Mouse (Mus musculus) lung, embryonic 16.5 days (tissue): ENCODE results near the gene Rab29. TPM values are rescaled to one million over a fixed set of nuclear protein-coding genes. Genes with fewer than 3 reads are reported as not detected.

Source experiments
- ATAC-seq: fragments of 200-750 bp; cut with Nextera tagmentation; 2 replicates; pipeline ENCODE4 v1.8.0; 2017; ENCODE audit warnings: low read depth, mild to moderate bottlenecking, moderate library complexity
- H3K27ac ChIP-seq: fragments of 300-500 bp; sonication (generic); 2 replicates; pipeline ENCODE4 v1.5.1; 2014; ENCODE audit warnings: mild to moderate bottlenecking, control low read depth, low read length
- H3K27me3 ChIP-seq: fragments of 300-500 bp; sonication (generic); 2 replicates; pipeline ENCODE4 v1.6.1; 2014; ENCODE audit warnings: low read depth, low read length, mixed read lengths; ENCODE audit not compliant: control insufficient read depth, insufficient read depth
- H3K36me3 ChIP-seq: fragments of 300-500 bp; sonication (generic); 2 replicates; pipeline ENCODE4 v1.6.1; 2014; ENCODE audit warnings: low read length; ENCODE audit not compliant: control insufficient read depth, insufficient read depth
- H3K4me1 ChIP-seq: fragments of 300-500 bp; sonication (generic); replicated peaks from 2 replicates; pipeline ENCODE4 v1.6.1; 2014; ENCODE audit warnings: low read length, mixed read lengths; ENCODE audit not compliant: control insufficient read depth, insufficient read depth
- H3K4me2 ChIP-seq: fragments of 300-500 bp; sonication (generic); 2 replicates; pipeline ENCODE4 v1.6.1; 2014; ENCODE audit warnings: low read depth, low read length, control low read depth
- H3K4me3 ChIP-seq: fragments of 300-500 bp; sonication (generic); 2 replicates; pipeline ENCODE4 v1.5.1; 2014; ENCODE audit warnings: mild to moderate bottlenecking, low read length, control low read depth
- H3K9ac ChIP-seq: fragments of 300-500 bp; sonication (generic); 2 replicates; pipeline ENCODE4 v1.6.1; 2014; ENCODE audit warnings: low read length, control low read depth
- H3K9me3 ChIP-seq: fragments of 300-500 bp; sonication (generic); 2 replicates; pipeline ENCODE4 v1.6.1; 2016; ENCODE audit warnings: low read length; ENCODE audit not compliant: control insufficient read depth
- WGBS: fragments of 180-500 bp; shearing (Covaris S2); extraction: QIAGEN DNeasy Blood & Tissue Kit; methylation state at CpG from one replicate; pipeline ENCODE4 v1.1.7; 2014; 5-methylcytosine and 5-hydroxymethylcytosine counted together
- polyA plus RNA-seq: library from polyadenylated mRNA; unstranded; fragments of >200 nt; fragmentation: Nextera tagmentation; extraction: Ambion mirVana; gene quantifications from 2 replicates; pipeline ENCODE4 v1.2.1, GENCODE M21; 2015

Rab29 gene
- polyA plus RNA-seq, 1 experiment from 2014 or later: 24.0 TPM

DNA sequence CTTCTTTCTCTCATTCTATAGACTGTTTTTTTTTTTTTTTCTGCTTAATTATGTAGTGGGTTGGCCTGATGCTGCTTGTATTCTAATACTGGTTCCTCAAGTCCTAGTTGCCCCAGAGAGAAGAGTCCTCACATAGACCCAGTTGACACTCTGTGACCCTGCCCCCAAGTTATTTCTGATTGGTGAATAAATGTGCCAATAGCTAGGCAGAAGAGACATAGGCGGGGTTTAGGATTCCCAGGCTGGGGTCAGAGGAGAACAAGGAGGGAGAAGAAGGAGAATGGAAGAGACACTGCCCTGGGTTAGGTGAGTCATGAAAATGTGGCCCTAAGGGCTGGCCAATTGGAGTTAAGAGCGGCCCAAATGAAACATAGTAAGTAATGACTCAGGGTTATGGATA, 12.8 kb downstream of the Rab29 start:
- H3K4me2 ChIP-seq: no peak overlapping the region
- 66% methylated on average over 2 of the region's 2 CpGs for WGBS
- H3K9me3 ChIP-seq: no peaks in the 10 kb centered on the region
- no peak overlapping the region for H3K4me3 ChIP-seq
- no peak overlapping the region for H3K27ac ChIP-seq
- H3K36me3 ChIP-seq: no peaks in the 10 kb centered on the region
- H3K9ac ChIP-seq: no peak overlapping the region
- no peak for ATAC-seq
- H3K27me3 ChIP-seq: no peaks in the 10 kb centered on the region
- no peaks in the 10 kb centered on the region for H3K4me1 ChIP-seq

DNA sequence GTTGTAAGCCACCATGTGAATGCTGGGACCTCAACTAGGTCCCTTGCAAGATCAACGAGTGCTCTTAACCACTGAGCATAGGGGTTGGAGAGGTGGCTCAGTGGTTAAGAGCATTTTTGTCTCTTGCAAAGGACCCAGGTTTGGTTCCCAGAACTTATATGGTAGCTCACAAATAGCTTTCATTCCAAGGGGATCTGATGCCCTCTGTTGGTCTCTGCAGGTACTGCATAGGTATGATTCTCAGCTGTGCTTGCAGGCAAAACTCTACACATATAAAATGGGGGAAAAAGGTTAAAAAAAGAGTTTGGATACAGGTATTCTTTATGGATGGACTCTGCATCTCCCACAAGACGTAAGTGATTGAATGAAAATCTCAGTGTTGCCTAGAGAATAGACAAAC, 15.8 kb downstream of the Rab29 start:
- Histone ChIP-seq H3K4me2 (no peak overlapping the region), H3K36me3 (no peaks in the 10 kb centered on the region), H3K27ac (no peak overlapping the region), H3K27me3 (no peaks in the 10 kb centered on the region), H3K9ac (no peak overlapping the region), H3K4me3 (no peak overlapping the region), H3K9me3 (no peaks in the 10 kb centered on the region), H3K4me1 (no peaks in the 10 kb centered on the region)
- WGBS: 43% methylated on average over 2 of the region's 2 CpGs
- ATAC-seq: no peak

DNA sequence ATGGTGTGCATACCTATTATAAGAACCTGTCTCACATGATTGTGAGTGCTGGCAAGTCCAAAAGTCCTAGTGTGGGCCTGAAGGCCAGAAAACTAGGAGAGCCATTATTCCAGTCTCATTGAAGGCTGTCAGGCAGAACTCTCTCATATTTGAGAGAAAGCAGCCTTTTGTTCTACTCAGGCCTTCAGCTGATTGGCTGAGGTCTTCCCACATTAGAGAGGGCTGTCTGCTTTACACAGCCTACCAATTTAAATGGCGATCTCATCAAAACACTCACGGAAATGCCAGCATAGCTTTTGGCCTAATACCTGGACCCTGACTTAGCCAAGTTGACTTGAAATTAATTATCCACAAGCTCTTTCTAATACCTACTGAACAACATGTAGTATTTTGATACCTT, 19.1 kb downstream of the Rab29 start:
- WGBS: 70% methylated on average over 2 of the region's 2 CpGs
- Histone ChIP-seq H3K27me3 (no peaks in the 10 kb centered on the region), H3K9ac (no peak overlapping the region), H3K4me3 (no peak overlapping the region), H3K4me2 (no peak overlapping the region), H3K9me3 (no peaks in the 10 kb centered on the region), H3K27ac (no peak overlapping the region), H3K4me1 (no peaks in the 10 kb centered on the region), H3K36me3 (no peaks in the 10 kb centered on the region)
- no peak for ATAC-seq

DNA sequence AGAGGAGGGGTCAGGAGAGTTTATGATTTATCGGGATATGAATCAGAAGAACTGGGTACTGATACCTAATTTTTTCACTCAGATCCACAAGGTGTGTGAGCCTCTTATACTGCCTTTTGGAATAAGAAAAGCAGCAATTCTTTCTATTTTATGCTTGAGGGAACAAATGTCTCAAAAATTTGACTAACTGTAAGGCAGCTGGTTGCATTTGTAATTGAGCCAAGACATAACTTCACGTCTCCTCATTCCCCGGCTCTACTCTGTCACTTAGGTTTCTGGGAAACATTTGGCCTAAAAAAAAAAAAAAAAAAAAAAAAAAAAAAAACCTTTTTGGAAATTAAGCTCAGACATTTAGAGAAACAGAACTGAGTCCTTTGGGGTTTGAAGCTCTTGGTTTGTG, 19.6 kb downstream of the Rab29 start:
- 64% methylated on average over 3 of the region's 3 CpGs for WGBS
- Histone ChIP-seq H3K27me3 (no peaks in the 10 kb centered on the region), H3K9ac (no peak overlapping the region), H3K4me1 (no peaks in the 10 kb centered on the region), H3K4me2 (no peak overlapping the region), H3K27ac (no peak overlapping the region), H3K9me3 (no peaks in the 10 kb centered on the region), H3K36me3 (no peaks in the 10 kb centered on the region), H3K4me3 (no peak overlapping the region)
- no peak for ATAC-seq

DNA sequence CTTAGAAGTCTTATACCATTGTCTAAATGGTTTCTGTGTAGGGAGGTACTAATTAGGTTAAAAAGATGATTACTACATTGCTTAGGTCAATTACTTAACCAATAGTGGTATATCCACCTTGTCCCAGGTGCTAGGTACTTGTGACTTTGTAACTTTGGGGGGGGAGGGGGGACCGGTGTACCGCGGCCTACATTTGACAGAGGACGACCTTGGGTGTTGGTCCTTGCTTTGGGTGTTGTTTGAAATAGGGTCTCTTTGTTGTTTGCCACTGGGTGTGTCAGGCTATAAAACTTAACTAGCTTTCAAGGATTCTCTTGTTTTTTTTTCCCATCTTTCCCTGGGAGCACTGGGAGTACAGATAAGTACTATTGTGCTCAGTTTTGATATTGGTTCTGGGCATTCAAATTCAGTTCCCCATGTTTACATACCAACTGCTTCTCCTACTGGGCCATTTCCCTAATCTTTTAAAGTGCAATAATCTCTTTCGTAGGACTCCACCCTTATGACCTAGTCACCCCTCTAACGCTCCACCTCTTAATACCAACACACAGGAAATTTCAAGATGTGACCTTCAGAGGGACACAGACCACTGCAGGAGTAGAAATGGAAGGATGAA, 23.1 kb downstream of the Rab29 start:
- H3K36me3 ChIP-seq: no peaks in the 10 kb centered on the region
- H3K4me3 ChIP-seq: no peak overlapping the region
- no peak overlapping the region for H3K9ac ChIP-seq
- no peak overlapping the region for H3K27ac ChIP-seq
- ATAC-seq: no peak
- no peaks in the 10 kb centered on the region for H3K4me1 ChIP-seq
- 71% methylated on average over 6 of the region's 6 CpGs for WGBS
- no peak overlapping the region for H3K4me2 ChIP-seq
- no peaks in the 10 kb centered on the region for H3K27me3 ChIP-seq
- no peaks in the 10 kb centered on the region for H3K9me3 ChIP-seq

DNA sequence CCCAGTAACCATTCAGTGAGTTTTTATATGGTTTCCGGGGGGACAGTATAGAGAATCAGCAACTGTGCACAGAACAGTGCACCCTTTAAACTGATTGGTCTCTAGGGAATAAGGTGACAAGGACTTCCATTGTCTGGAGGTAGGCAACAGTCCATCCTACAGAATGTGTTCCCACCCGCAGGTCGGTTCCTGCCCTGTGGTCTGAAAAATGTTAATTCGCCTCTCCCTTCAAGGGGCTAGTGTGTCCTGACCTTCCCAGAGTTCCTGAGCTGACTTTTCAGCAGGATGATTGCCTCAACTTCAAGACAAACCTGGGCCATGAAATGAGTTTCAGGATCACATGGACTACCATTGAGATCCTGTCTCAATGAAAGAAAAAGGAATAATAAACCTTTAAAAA, 24.4 kb downstream of the Rab29 start:
- ATAC-seq: no peak
- 73% methylated on average over 4 of the region's 4 CpGs for WGBS
- H3K36me3 ChIP-seq: no peaks in the 10 kb centered on the region
- no peaks in the 10 kb centered on the region for H3K9me3 ChIP-seq
- H3K4me1 ChIP-seq: no peaks in the 10 kb centered on the region
- H3K27ac ChIP-seq: no peak overlapping the region
- H3K27me3 ChIP-seq: no peaks in the 10 kb centered on the region
- H3K4me2 ChIP-seq: no peak overlapping the region
- H3K9ac ChIP-seq: no peak overlapping the region
- H3K4me3 ChIP-seq: no peak overlapping the region

DNA sequence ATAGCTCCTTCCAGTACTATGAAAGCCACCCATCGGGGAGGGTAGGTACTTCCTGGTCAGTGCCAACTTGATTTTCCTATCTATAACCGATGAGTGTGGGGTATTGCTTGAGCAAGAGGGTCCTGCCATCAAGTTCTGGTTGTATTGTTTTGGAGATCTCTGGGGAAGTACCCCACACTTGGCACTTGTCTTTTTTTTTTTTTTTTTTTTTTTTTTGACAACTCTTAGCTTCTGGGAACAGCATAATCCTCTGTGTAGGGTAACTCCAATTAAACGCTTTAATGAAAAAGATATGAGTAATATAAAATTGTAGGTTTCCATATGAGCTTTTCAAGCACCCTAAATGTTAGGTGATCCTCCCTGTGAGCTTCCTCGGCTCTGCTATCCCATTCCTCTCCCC, 35.7 kb downstream of the Rab29 start:
- WGBS: 86% methylated on average over 4 of the region's 4 CpGs
- H3K36me3 ChIP-seq: no peaks in the 10 kb centered on the region
- H3K4me2 ChIP-seq: no peak overlapping the region
- no peaks in the 10 kb centered on the region; the same call in 1 of the 2 replicates for H3K27me3 ChIP-seq
- H3K9ac ChIP-seq: no peak overlapping the region
- no peaks in the 10 kb centered on the region for H3K9me3 ChIP-seq
- ATAC-seq: no peak
- H3K4me3 ChIP-seq: no peak overlapping the region
- no peaks in the 10 kb centered on the region for H3K4me1 ChIP-seq
- no peak overlapping the region for H3K27ac ChIP-seq

DNA sequence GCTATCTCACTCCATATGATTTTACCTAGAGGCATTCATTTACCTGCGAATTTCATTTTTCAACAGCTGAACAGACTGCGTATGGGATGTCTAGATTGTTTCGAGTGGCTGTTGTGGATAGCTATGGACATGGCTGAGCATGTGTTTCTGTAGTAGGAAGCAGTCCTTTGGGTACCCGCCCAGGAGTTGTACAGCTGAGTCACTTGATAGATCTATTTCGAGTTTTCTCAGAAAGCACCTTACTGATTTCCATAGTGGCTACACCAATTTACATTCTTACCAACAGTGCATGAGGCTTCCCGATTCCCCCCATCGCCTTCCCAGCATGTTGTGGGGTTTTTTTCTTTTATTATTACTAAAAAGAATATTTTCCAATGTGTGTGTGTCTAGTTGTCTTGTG, 36.2 kb downstream of the Rab29 start:
- Histone ChIP-seq H3K4me3 (no peak overlapping the region), H3K36me3 (no peaks in the 10 kb centered on the region), H3K4me1 (no peaks in the 10 kb centered on the region), H3K27me3 (peaks cover 3% of the 10 kb centered on the region; the same call in 1 of the 2 replicates), H3K9me3 (no peaks in the 10 kb centered on the region), H3K9ac (no peak overlapping the region), H3K4me2 (no peak overlapping the region), H3K27ac (no peak overlapping the region)
- no peak for ATAC-seq
- whole genome bisulfite sequencing: 89% methylated on average over 7 of the region's 7 CpGs

DNA sequence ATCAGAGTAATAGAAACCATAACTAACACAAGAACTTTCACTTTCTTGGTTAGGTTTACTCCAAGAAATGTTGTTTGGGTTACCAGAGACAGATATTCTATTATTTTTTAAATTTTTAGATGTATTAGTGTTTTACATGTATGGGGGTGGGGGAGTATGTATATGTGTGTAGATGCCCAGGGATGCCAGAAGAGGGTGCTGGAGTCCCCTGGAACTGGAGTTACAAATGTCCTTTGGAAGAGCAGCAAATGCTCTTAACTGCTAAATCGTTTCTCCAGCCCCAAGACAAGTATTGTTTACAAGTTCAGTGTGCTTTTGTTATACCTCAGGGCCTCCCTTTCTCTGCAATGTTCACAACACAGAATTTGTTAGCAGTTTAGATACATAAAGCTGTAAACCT, 38.5 kb downstream of the Rab29 start:
- Histone ChIP-seq H3K27me3 (peaks cover 3% of the 10 kb centered on the region; the same call in 1 of the 2 replicates), H3K4me2 (no peak overlapping the region), H3K36me3 (no peaks in the 10 kb centered on the region), H3K4me3 (no peak overlapping the region), H3K27ac (no peak overlapping the region), H3K9me3 (no peaks in the 10 kb centered on the region), H3K9ac (no peak overlapping the region), H3K4me1 (0 out of 2 replicates have a peak, but pooled peaks cover 2% of the 10 kb centered on the region)
- 5% methylated on average over 1 of the region's 1 CpGs for WGBS
- ATAC-seq: no peak

DNA sequence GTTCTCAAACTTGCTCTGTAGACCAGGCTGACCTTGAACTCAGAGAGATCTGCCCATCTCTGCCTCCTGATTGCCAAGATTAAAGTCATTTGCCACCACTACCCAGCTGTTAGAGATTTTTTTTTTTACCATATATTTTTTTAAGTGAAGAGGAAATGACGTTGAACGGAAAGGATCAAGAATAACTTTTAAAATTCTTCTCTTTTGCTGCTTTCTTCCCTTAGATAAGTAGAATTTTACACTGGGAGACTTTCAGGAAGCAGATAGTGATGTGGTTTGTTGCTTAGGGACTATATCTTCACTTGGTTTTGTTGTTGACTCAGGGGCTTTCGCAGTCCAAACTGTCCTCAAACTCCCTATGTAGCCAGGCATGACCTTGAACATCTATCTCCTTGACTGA, 41.4 kb downstream of the Rab29 start:
- no peak overlapping the region for H3K4me2 ChIP-seq
- no peaks in the 10 kb centered on the region for H3K36me3 ChIP-seq
- no peaks in the 10 kb centered on the region for H3K9me3 ChIP-seq
- H3K27ac ChIP-seq: no peak overlapping the region
- H3K4me1 ChIP-seq: peaks cover 9% of the 10 kb centered on the region
- no peak for ATAC-seq
- no peak overlapping the region for H3K4me3 ChIP-seq
- WGBS: 82% methylated on average over 3 of the region's 3 CpGs
- no peak overlapping the region for H3K9ac ChIP-seq
- peaks cover 3% of the 10 kb centered on the region; the same call in 1 of the 2 replicates for H3K27me3 ChIP-seq
